In the genomic region with DNA sequence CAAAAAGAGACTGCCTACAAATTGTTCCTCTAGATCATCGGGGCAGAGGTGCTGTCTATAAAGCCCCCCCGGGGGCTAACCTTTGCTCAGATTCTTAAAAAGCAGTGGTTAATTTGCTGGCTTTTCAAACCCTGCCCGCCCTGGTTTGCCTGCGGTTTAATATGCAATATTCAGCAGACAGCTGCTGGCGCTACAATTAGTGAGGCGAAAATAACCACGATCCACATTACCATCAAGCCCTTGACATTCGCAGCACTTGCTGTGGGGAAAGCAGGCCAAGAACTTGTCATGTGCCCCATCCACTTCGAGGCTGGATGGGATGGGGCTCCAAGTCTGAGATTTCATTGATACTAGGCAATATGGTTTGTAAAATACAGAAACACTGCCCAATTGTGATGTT, we compare ENCODE assay signal across 23 mouse cellular contexts. TPM values are rescaled to one million over a fixed set of nuclear protein-coding genes. Genes with fewer than 3 reads are reported as not detected.
DNase-seq lines count a peak whose midpoint lies in the region; ATAC-seq lines count a peak whose summit lies in the region.
"Had no signal": no experiment of that assay in that cellular context is flagged by ENCODE, and none has a peak within 500 bp of the region (broad histone marks: within the 10 kb centered on the region; RNA-seq: fewer than 3 reads in every experiment).

No protein-coding gene starts in this region.

- peak; percentile 30 for DNase-seq in gastrocnemius, adult 18-20 months (ENCODE audit: low spot score)
- DNase-seq in gastrocnemius, postnatal 10 days = no peak
- no peak for DNase-seq in midbrain, embryonic 10.5 days (ENCODE audit: low spot score)
- peak; percentile 49 for DNase-seq in midbrain, embryonic 14.5 days
- DNase-seq in retina, postnatal 1 day = peak; percentile 59
- no peak for DNase-seq in ovary, postnatal 36 days (ENCODE audit: low spot score)
- DNase-seq in kidney, adult 18-20 months = no peak
- DNase-seq: adrenal gland, adult 8-10 months; B cell, adult 2 months; cerebellum, adult 18-20 months; gastrocnemius, postnatal 25 days; heart, postnatal 14 days; kidney, adult 2 months; kidney, postnatal 25 days; lung, adult 18-20 months; lung, postnatal 36 days; spleen, adult 18-20 months had no signal

- H3K27me3 ChIP-seq in midbrain, embryonic 13.5 days = no peaks in the 10 kb centered on the region
- H3K27me3 ChIP-seq in midbrain, embryonic 10.5 days (ENCODE audit: low read depth, poor library complexity, severe bottlenecking) = no peaks in the 10 kb centered on the region
- H3K27me3 ChIP-seq in midbrain, embryonic 14.5 days (ENCODE audit: control insufficient read depth, insufficient read depth, low read length) = no peaks in the 10 kb centered on the region
- H3K27me3 ChIP-seq: limb, embryonic 15.5 days; neural tube, embryonic 12.5 days; stomach, embryonic 15.5 days had no signal

- no peaks in the 10 kb centered on the region for H3K9me3 ChIP-seq in midbrain, embryonic 13.5 days
- no peaks in the 10 kb centered on the region for H3K9me3 ChIP-seq in midbrain, embryonic 10.5 days (replicated peaks)
- no peaks in the 10 kb centered on the region for H3K9me3 ChIP-seq in midbrain, embryonic 14.5 days (ENCODE audit: control insufficient read depth, low read length)
- H3K9me3 ChIP-seq: heart, embryonic 10.5 days; limb, embryonic 15.5 days; neural tube, embryonic 12.5 days; stomach, embryonic 15.5 days had no signal

- H3K9ac ChIP-seq in midbrain, embryonic 13.5 days (replicated peaks) = no peak overlapping the region
- H3K9ac ChIP-seq in midbrain, embryonic 14.5 days (replicated peaks; ENCODE audit: low read length) = no peak overlapping the region
- H3K9ac ChIP-seq: limb, embryonic 15.5 days; neural tube, embryonic 12.5 days; stomach, embryonic 15.5 days had no signal

- no peak overlapping the region for H3K4me2 ChIP-seq in midbrain, embryonic 13.5 days (replicated peaks)
- H3K4me2 ChIP-seq in midbrain, embryonic 14.5 days (ENCODE audit: low read length) = no peak overlapping the region
- H3K4me2 ChIP-seq: limb, embryonic 15.5 days; neural tube, embryonic 12.5 days; stomach, embryonic 15.5 days had no signal

- H3K4me1 ChIP-seq in midbrain, embryonic 13.5 days (replicated peaks) = peaks cover 18% of the 10 kb centered on the region
- peaks cover 35% of the 10 kb centered on the region for H3K4me1 ChIP-seq in midbrain, embryonic 10.5 days
- H3K4me1 ChIP-seq in midbrain, embryonic 14.5 days (ENCODE audit: control insufficient read depth, insufficient read depth, low read length) = 0 out of 2 replicates have a peak, but pooled peaks cover 4% of the 10 kb centered on the region
- H3K4me1 ChIP-seq: neural tube, embryonic 12.5 days had no signal

- 53% methylated on average over 9 of the region's 9 CpGs for WGBS in midbrain, embryonic 13.5 days
- 82% methylated on average over 9 of the region's 9 CpGs for WGBS in midbrain, embryonic 10.5 days
- 59% methylated on average over 9 of the region's 9 CpGs for WGBS in midbrain, embryonic 14.5 days

- peaks cover 30% of the 10 kb centered on the region for H3K36me3 ChIP-seq in midbrain, embryonic 13.5 days
- peaks cover 56% of the 10 kb centered on the region for H3K36me3 ChIP-seq in midbrain, embryonic 10.5 days
- H3K36me3 ChIP-seq in midbrain, embryonic 14.5 days (ENCODE audit: control insufficient read depth, insufficient read depth, low read length) = peaks cover 16% of the 10 kb centered on the region; the same call in 1 of the 2 replicates

- no peak overlapping the region for H3K4me3 ChIP-seq in midbrain, embryonic 13.5 days (replicated peaks)
- H3K4me3 ChIP-seq in midbrain, embryonic 10.5 days = no peak overlapping the region
- no peak overlapping the region for H3K4me3 ChIP-seq in midbrain, embryonic 14.5 days (replicated peaks; ENCODE audit: low read depth, low read length)
- H3K4me3 ChIP-seq: heart, embryonic 10.5 days; limb, embryonic 15.5 days; neural tube, embryonic 12.5 days; stomach, embryonic 15.5 days had no signal

- no peak for ATAC-seq in midbrain, embryonic 13.5 days
- ATAC-seq in midbrain, embryonic 14.5 days (ENCODE audit: low FRiP score, low TSS enrichment) = no peak
- ATAC-seq: hindbrain, embryonic 16.5 days had no signal

- peak overlapping the region; percentile 30; the same call in 1 of the 2 replicates for H3K27ac ChIP-seq in midbrain, embryonic 13.5 days
- H3K27ac ChIP-seq in midbrain, embryonic 10.5 days (replicated peaks) = no peak overlapping the region
- peak overlapping the region; percentile 55; the same call in 1 of the 2 replicates for H3K27ac ChIP-seq in midbrain, embryonic 14.5 days (replicated peaks; ENCODE audit: low read depth, low read length)
- H3K27ac ChIP-seq: heart, embryonic 10.5 days; limb, embryonic 15.5 days; neural tube, embryonic 12.5 days; stomach, embryonic 15.5 days had no signal

RNA-seq across cellular contexts. Expression of a gene that starts 7.9 kb away (rescaled TPM):
- total RNA-seq in gastrocnemius, adult 18-20 months (2021) = 1 to 10 TPM; 5.3 to 6.1 TPM
- total RNA-seq in gastrocnemius, postnatal 10 days (2021) = 1 to 10 TPM; 3.2 to 3.3 TPM
- polyA plus RNA-seq in midbrain, embryonic 13.5 days (2015; fragmentation: Nextera tagmentation; extraction: Ambion mirVana) = 24.4 and 30.2 TPM in 2 replicates
- 24.3 and 33.1 TPM in 2 replicates for polyA plus RNA-seq in midbrain, embryonic 10.5 days (2016; fragmentation: Nextera tagmentation; extraction: Ambion mirVana)
- polyA plus RNA-seq in midbrain, embryonic 14.5 days (2014; fragmentation: Nextera tagmentation; extraction: Ambion mirVana) = 15.4 and 21.6 TPM in 2 replicates

RNA-seq across cellular contexts. Expression of a gene that starts 17.1 kb away (rescaled TPM):
- total RNA-seq in gastrocnemius, adult 18-20 months (2021) = 10 to 100 TPM in 1 of 2 experiments, 1 to 10 TPM in 1; 7.5 to 15.0 TPM
- 1 to 10 TPM; 6.0 to 7.0 TPM for total RNA-seq in gastrocnemius, postnatal 10 days (2021)
- 42.1 and 43.3 TPM in 2 replicates for polyA plus RNA-seq in midbrain, embryonic 13.5 days (2015; fragmentation: Nextera tagmentation; extraction: Ambion mirVana)
- 196 and 221 TPM in 2 replicates for polyA plus RNA-seq in midbrain, embryonic 10.5 days (2016; fragmentation: Nextera tagmentation; extraction: Ambion mirVana)
- 14.0 and 25.4 TPM in 2 replicates for polyA plus RNA-seq in midbrain, embryonic 14.5 days (2014; fragmentation: Nextera tagmentation; extraction: Ambion mirVana)

RNA-seq across cellular contexts. Expression of a gene that starts 17.3 kb away (rescaled TPM):
- 10 to 100 TPM; 17.3 to 17.6 TPM for total RNA-seq in gastrocnemius, adult 18-20 months (2021)
- 10 to 100 TPM; 15.8 to 22.2 TPM for total RNA-seq in gastrocnemius, postnatal 10 days (2021)
- polyA plus RNA-seq in midbrain, embryonic 13.5 days (2015; fragmentation: Nextera tagmentation; extraction: Ambion mirVana) = 30.5 and 31.6 TPM in 2 replicates
- polyA plus RNA-seq in midbrain, embryonic 10.5 days (2016; fragmentation: Nextera tagmentation; extraction: Ambion mirVana) = 51.0 and 58.0 TPM in 2 replicates
- 31.8 and 34.6 TPM in 2 replicates for polyA plus RNA-seq in midbrain, embryonic 14.5 days (2014; fragmentation: Nextera tagmentation; extraction: Ambion mirVana)

RNA-seq across cellular contexts. Expression of a gene that starts 40.4 kb away (rescaled TPM):
- under 1 TPM; 0.14 to 0.38 TPM for total RNA-seq in gastrocnemius, adult 18-20 months (2021)
- total RNA-seq in gastrocnemius, postnatal 10 days (2021) = under 1 TPM; 0.26 to 0.41 TPM
- 0.10 and 0.12 TPM in 2 replicates for polyA plus RNA-seq in midbrain, embryonic 13.5 days (2015; fragmentation: Nextera tagmentation; extraction: Ambion mirVana)
- 0.21 and 0.25 TPM in 2 replicates for polyA plus RNA-seq in midbrain, embryonic 10.5 days (2016; fragmentation: Nextera tagmentation; extraction: Ambion mirVana)
- polyA plus RNA-seq in midbrain, embryonic 14.5 days (2014; fragmentation: Nextera tagmentation; extraction: Ambion mirVana) = 0.19 and 0.28 TPM in 2 replicates

Comparison
In these comparisons a context has a peak if more than half of its experiments do, and no peak if none do; other contexts are left out.
1. DNase-seq: peak in gastrocnemius, adult 18-20 months (single experiment), midbrain, embryonic 14.5 days (single experiment) and retina, postnatal 1 day (single experiment); none in gastrocnemius, postnatal 10 days (single experiment), midbrain, embryonic 10.5 days (single experiment), ovary, postnatal 36 days (single experiment) and kidney, adult 18-20 months (single experiment).